Mouse (Mus musculus) ES-E14 (cell line): Measurements from ENCODE around the gene Grin2d. TPM values are rescaled to one million over a fixed set of nuclear protein-coding genes. Genes with fewer than 3 reads are reported as not detected.

Experiments used
- DNase-seq: peaks from one replicate; pipeline ENCODE4 v3.0.0-alpha.2; 2013; ENCODE audit warnings: low read depth, low spot score
- H3K27ac ChIP-seq: 2 replicates; pipeline ENCODE4 v1.5.1; 2012; ENCODE audit warnings: low read depth, mild to moderate bottlenecking, low read length, moderate library complexity, mixed read lengths; ENCODE audit not compliant: poor library complexity, insufficient read depth, severe bottlenecking
- H3K36me3 ChIP-seq: 2 replicates; pipeline ENCODE4 v1.6.1; 2012; ENCODE audit warnings: mild to moderate bottlenecking, low read length, moderate library complexity, mixed read lengths; ENCODE audit not compliant: control insufficient read depth, poor library complexity, insufficient read depth, severe bottlenecking
- H3K4me1 ChIP-seq, 2 experiments: fragments of 150-350 bp in 1 of 2; sonication (generic) in 1 of 2; 2 replicates each; pipeline ENCODE4 v1.6.1; 2012; ENCODE audit warnings: low read length in 2 of 2, mild to moderate bottlenecking in 1 of 2, mixed read lengths in 1 of 2; ENCODE audit not compliant: control insufficient read depth in 2 of 2, insufficient read depth in 2 of 2, poor library complexity in 1 of 2
- H3K4me3 ChIP-seq, 2 experiments: fragments of 150-350 bp in 1 of 2; sonication (generic) in 1 of 2; 2 replicates each; pipeline ENCODE4 v1.5.1; 2012; ENCODE audit warnings: low read length in 2 of 2, low read depth in 1 of 2, mild to moderate bottlenecking in 1 of 2, mixed read lengths in 1 of 2; ENCODE audit not compliant: insufficient read depth in 1 of 2, poor library complexity in 1 of 2, severe bottlenecking in 1 of 2
- H3K9ac ChIP-seq: 2 replicates; pipeline ENCODE4 v1.6.1; 2012; ENCODE audit warnings: low read depth, mild to moderate bottlenecking, low read length, mixed read lengths; ENCODE audit not compliant: poor library complexity, insufficient read depth, severe bottlenecking
- H3K9me3 ChIP-seq: fragments of 150-350 bp; sonication (generic); 2 replicates; pipeline ENCODE4 v1.6.1; 2012; ENCODE audit warnings: low read depth, mild to moderate bottlenecking, low read length; ENCODE audit not compliant: control insufficient read depth, insufficient read depth
- CHD2 ChIP-seq: IDR thresholded peaks from 2 replicates; pipeline ENCODE4 v1.6.1; 2014; ENCODE audit warnings: mild to moderate bottlenecking, low read depth, low read length, inconsistent platforms
- HCFC1 ChIP-seq: IDR thresholded peaks from 2 replicates; pipeline ENCODE4 v1.6.1; 2012; ENCODE audit warnings: low read length, inconsistent platforms, borderline replicate concordance; ENCODE audit not compliant: insufficient read depth
- MAFK ChIP-seq: IDR thresholded peaks from 2 replicates; pipeline ENCODE4 v1.6.1; 2014; ENCODE audit warnings: mild to moderate bottlenecking, low read depth, low read length, inconsistent platforms; ENCODE audit not compliant: insufficient read depth
- ZC3H11A ChIP-seq: IDR thresholded peaks from 2 replicates; pipeline ENCODE4 v1.6.1; 2012; ENCODE audit warnings: low read depth, mild to moderate bottlenecking, inconsistent platforms, low read length, borderline replicate concordance
- ZNF384 ChIP-seq: IDR thresholded peaks from 2 replicates; pipeline ENCODE4 v1.6.1; 2012; ENCODE audit warnings: low read depth, low read length, inconsistent platforms
- in situ Hi-C, 2 experiments: fragments of 600-800 bp; cut with MboI; formaldehyde crosslinking; loops; one replicate each; pipeline ENCODE4 v1.15.1; 2025; ENCODE audit warnings: low sequenced_read_pairs in 2 of 2, inconsistent platforms in 1 of 2; ENCODE audit not compliant: unreplicated experiment in 2 of 2
- total RNA-seq: library from RNA; depleted of rRNA; stranded (reverse); fragments of 300-350 nt; gene quantifications from 2 replicates; pipeline ENCODE4 v1.2.3, GENCODE M21; 2012

Grin2d gene
- total RNA-seq, 1 experiment, result 0.67 TPM

DNA sequence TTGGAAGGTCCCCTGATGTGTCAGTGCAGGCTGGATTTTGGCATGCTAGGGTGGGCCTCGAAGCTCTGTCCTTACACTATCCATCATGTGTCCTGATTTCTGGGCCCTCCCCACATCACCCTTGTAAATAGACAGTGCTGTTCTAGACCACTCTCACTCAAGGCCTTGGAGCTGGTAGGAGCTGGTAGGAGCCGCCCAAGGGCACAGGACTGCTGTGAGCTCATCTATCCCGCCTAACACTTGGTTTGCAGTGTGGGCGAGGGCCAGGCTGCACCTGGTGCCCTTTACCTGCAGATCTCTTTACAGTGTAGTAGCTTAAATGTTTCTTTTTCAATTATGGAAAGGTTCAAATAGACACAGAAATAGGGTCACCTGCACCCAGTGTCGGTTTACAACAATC, 36.8 kb upstream of the Grin2d start:
- in situ Hi-C loops, result no loop called here
- Histone ChIP-seq H3K4me3 (no peak overlapping the region), H3K4me1 (peaks cover 3 to 22% of the 10 kb centered on the region in 2 experiments; a peak in 2 of 4 replicates), H3K9me3 (no peaks in the 10 kb centered on the region), H3K27ac (no peak overlapping the region), H3K9ac (no peak overlapping the region), H3K36me3 (peaks cover under 1% of the 10 kb centered on the region)
- TF ChIP-seq ZNF384 (no peak), HCFC1 (no peak), MAFK (no peak)
- no peak for DNase-seq

DNA sequence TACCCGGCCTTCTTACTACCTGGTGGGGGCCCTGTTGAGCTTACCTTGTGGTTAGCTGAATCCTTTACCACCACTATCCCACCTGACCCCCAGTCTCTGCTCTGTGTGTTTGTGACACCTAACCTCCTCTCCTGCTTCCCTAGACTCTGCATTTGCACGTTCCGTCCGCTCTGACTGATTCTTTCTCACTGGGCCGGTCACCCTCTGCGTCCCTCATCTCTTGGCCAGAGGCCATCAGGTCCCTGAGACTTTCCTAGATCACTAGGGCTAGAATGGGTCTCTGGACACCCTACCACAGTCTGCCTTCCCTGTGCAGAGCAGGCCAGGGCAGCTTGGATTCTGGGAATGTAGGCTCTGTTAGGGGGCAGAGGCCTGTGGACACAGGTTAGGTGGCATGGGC, 35.9 kb upstream of the Grin2d start:
- no peak for DNase-seq
- Histone ChIP-seq H3K9ac (no peak overlapping the region), H3K4me3 (no peak overlapping the region), H3K4me1 (peaks cover 3 to 19% of the 10 kb centered on the region in 2 experiments; a peak in 2 of 4 replicates), H3K36me3 (peaks cover 10% of the 10 kb centered on the region), H3K9me3 (no peaks in the 10 kb centered on the region), H3K27ac (no peak overlapping the region; the same call in 1 of the 2 replicates)
- in situ Hi-C loops, result no loop called here
- TF ChIP-seq CHD2 (no peak), MAFK (no peak), ZC3H11A (no peak), ZNF384 (no peak), HCFC1 (no peak)

DNA sequence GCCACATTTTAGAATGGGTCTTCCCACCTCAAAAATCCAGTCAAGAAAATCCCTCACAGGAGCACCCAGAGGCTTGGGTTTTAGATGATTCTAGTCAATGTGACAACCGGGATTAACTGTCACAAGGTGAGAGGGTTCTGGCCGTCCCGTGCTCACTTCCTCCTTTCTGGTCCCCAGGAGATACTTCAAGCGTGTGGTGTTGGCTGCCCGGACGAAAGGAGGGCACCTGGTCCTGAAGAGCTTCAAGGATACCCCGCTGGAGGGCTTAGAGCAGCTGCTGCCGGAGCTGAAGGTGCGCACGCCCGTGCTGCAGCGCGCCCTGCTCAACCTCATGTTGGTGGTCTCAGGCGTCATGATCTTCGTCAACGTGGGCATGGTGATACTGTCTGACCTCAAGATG, 31.0 kb upstream of the Grin2d start:
- Histone ChIP-seq H3K4me1 (no peaks in the 10 kb centered on the region), H3K36me3 (peaks cover 18% of the 10 kb centered on the region), H3K9ac (no peak overlapping the region), H3K27ac (no peak overlapping the region), H3K9me3 (no peaks in the 10 kb centered on the region), H3K4me3 (no peak overlapping the region)
- TF ChIP-seq ZNF384 (no peak), ZC3H11A (no peak)
- no peak for DNase-seq
- in situ Hi-C loops, result no loop called here

DNA sequence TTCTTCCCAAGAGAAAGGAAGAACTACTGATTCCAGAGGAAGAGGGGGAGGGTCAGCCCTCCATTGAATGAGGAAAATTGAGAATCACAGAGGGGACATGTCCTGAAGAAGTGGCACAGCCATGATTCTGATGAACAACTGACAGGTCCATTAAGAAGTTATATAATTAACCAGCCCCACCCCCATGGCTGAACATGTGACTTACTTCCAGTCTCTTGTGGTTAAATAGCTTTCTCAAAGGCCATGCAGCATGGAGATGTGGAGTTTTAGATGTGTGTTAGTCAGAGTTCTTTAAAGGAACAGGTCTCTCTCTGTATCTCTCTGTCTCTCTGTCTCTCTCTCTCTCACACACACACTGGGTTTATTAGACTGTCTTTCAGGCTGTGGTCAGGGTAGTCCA, 30.2 kb upstream of the Grin2d start:
- H3K9ac ChIP-seq, result no peak overlapping the region
- H3K9me3 ChIP-seq, result no peaks in the 10 kb centered on the region
- no peak for TF ChIP-seq ZNF384
- TF ChIP-seq CHD2, result no peak
- no peak for TF ChIP-seq MAFK
- no peak for TF ChIP-seq HCFC1
- no peak for TF ChIP-seq ZC3H11A
- no peak overlapping the region for H3K27ac ChIP-seq
- peaks cover 18% of the 10 kb centered on the region for H3K36me3 ChIP-seq
- no peaks in the 10 kb centered on the region for H3K4me1 ChIP-seq
- no peak for DNase-seq
- no peak overlapping the region for H3K4me3 ChIP-seq
- in situ Hi-C loops, result no loop called here

DNA sequence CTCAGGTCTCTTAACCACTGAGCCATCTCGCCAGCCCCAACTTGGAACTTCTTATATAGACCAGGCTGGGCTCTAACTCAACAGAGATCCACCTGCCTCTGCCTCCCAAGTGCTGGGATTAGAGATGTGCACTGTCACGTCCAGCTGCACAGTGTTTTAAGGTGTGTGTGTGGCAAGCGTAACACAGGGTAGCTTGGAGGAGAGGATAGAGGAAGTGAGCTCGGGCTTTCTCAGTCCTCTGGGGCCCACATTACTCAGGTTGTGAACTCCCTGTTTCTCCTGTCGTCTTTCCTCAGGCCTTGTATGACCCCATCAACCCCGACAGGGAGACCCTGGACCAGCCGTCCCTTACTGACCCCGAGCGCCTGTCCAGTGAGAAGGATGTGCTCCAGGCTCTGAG, 28.4 kb upstream of the Grin2d start:
- Histone ChIP-seq H3K4me3 (no peak overlapping the region), H3K9ac (no peak overlapping the region), H3K4me1 (no peaks in the 10 kb centered on the region; a peak in 1 of 4 replicates), H3K9me3 (no peaks in the 10 kb centered on the region), H3K27ac (no peak overlapping the region), H3K36me3 (peaks cover 18% of the 10 kb centered on the region)
- in situ Hi-C loops, result no loop called here
- TF ChIP-seq CHD2, result no peak
- no peak for TF ChIP-seq HCFC1
- no peak for TF ChIP-seq ZNF384
- TF ChIP-seq MAFK, result no peak
- no peak for TF ChIP-seq ZC3H11A
- DNase-seq, result no peak
